Mouse (Mus musculus) urinary bladder, postnatal 14 days (tissue): ENCODE results near the gene Spryd7.
"Not testable (repeated sequence)": the region's sequence is repeated elsewhere in the genome, so short reads cannot be mapped to it uniquely, and the experiment has no call there.

Experiments
- DNase-seq: peaks from one replicate; pipeline ENCODE4 v3.0.0; 2021; ENCODE audit warnings: low spot score

Gene Spryd7

DNA sequence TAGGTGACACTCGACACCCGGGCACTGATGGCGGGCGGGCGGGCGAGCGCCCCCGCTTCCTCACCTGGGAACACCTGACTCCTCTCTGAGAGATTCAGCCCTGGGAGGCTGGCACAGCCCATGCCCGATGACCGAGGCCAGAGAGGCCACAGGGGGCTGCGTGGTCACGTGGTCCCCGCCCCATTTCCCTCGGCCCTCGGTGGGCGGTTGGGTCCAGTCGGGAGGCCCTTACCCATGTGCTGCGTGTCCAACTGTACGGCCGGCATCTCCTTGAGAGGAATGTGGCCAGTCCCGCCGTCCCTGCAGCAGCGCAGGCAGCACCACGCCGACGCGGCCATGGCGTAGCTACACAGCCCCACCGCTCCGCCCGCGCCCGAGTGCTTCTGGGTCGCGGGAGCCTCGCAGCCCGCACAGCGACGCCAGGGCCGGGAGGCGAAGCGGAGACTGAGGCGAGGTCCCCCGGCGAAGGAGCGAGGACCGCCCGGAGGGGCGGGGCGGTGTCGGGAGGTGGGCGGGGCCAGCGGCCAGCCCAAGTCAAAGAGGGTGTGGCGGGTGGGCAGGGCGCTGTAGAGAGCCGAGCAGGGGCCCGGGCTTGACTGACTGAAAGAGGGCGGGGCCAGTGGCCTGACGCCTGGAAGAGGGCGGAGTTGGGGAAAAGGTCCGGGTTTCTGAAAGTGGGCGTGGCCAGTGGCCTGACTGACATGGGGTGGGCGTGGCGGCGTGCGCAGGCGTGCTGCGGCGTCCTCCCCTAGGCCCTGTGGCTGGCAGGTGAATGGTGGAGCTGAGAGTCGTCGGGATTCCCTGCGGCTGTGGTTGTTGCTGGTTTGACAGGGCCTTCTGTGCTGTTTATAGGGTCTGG, at the start of gene Spryd7:
TSS of gene Spryd7 (minus strand) at position 598 of the 859 bp plus-strand sequence.
- DNase-seq, result peak; percentile 98

- not testable (repeated sequence) for DNase-seq
These were observed 49.4 kb upstream of the Spryd7 start for GRCm38 (mm10) chr14:61606088-61606487.

GRCm38 (mm10) chr14:61604081-61604480, 47.4 kb upstream of the Spryd7 start:
- no peak for DNase-seq

- DNase-seq, result peak; percentile 29
These were observed 46.5 kb upstream of the Spryd7 start for GRCm38 (mm10) chr14:61603069-61603755.

- no peak for DNase-seq
These were observed 44.7 kb upstream of the Spryd7 start for GRCm38 (mm10) chr14:61601348-61601747.

GRCm38 (mm10) chr14:61599057-61599806, 42.5 kb upstream of the Spryd7 start:
- DNase-seq, result peak; percentile 92

GRCm38 (mm10) chr14:61597968-61598367, 41.3 kb upstream of the Spryd7 start, which contains the start of gene Trim13:
Trim13 (plus strand) TSS chr14:61598247.
- no peak for DNase-seq

DNA sequence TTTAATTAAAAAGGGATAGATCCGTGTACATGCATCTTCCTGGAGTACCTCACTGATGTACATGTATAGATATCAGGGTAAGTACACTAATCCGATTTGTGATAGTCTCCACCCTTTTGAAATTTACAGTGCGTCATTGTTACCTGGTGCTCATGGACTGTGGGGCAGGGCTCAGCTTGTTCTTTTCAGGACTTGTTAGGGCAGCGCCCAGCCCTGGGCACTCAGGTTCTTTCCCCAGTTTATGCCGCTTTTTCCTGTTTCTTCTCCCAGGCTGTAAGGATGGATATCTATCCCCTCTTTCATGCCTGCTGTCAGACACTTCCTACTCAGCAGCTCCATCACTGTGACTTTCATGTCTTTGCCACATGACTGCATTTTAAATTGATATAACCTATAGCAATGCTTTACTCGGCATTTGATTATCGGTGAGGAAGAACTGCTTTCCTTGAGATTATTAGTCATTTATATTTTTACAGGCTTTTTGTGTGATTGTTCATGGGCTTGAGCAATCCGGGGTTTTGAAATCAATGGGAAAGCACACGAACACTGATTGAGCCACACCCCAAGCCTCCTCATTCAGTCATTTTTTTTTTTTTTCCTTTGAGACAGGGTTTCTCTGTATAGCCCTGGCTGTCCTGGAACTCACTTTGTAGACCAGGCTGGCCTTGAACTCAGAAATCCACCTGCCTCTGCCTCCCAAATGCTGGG, 40.2 kb upstream of the Spryd7 start:
- peak; percentile 44 for DNase-seq

DNA sequence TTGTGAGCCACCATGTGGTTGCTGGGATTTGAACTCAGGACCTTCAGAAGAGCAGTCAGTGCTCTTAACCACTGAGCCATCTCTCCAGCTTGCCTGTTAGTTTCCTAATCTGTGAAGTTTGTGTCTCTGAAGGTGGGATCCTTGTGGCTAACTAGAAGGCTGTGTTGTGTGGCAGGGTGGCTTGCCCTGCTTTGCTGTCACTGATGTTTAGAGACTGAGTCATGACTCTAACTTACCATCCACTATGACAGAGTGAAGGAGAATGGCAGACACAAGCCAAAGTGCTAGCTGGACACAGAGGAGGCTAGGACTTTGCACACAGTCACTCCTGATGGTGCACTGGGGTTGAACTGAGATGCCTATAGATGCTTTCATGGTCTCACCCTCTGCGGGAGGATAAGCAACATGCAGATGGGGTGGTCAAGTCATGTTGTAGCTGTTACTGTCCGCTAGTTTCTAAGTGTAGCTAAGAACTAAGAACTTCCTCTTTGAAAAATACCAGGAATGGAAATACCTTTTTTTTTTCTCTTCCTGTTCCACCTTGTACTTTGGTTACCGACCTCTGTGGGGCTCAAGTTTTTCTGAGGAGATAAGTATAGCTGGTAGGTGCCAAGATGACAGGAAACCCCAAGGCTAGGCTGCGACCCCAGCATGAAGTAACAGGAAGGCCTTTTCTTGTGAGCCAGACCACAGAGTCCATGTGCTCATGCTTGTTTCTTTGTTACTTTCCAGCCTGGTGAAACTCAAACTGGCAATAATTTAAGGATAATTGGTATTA, 32.8 kb upstream of the Spryd7 start:
- DNase-seq, result no peak

DNA sequence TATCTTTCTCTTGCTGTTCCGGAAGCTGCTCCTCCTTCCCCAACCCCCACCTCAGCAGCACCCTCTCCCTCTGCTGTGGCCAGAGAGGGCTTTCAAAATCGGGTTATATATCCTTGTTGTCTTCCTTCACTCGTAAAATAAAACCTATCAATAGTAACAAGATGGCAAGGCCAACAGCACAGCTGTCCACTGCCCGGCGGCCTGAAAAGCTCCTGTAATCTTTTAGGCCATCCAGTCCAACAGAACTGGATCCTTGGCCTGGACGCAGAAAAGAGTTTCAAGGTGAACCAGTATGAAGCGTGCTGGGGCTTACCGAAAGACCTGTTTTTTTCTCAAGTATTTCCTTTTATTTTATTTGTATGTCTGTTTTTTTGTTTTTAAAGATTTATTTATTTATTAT, 19.3 kb upstream of the Spryd7 start:
- no peak for DNase-seq

GRCm38 (mm10) chr14:61575066-61575465, 18.4 kb upstream of the Spryd7 start:
- DNase-seq, result no peak

GRCm38 (mm10) chr14:61572131-61572530, 15.4 kb upstream of the Spryd7 start:
- no peak for DNase-seq

- DNase-seq, result peak; percentile 92
These were observed 14.7 kb upstream of the Spryd7 start for GRCm38 (mm10) chr14:61571366-61571765.

- DNase-seq, result no peak
These were observed 12.7 kb upstream of the Spryd7 start for GRCm38 (mm10) chr14:61569344-61569743.

DNA sequence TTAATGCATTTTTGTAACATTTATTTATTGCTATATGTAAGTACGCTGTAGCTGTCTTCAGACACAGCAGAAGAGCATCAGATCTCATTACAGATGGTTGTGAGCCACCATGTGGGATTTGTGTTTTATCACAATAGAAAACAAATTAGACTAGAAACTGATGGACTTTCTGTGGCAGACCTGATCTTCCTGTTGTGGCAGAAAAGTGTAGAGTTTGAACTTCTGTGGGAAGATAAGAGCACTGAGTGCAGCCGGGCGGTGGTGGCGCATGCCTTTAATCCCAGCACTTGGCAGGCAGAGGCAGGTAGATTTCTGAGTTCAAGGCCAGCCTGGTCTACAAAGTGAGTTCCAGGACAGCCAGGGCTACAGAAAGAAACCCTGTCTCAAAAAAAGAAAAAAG, 9.5 kb upstream of the Spryd7 start:
- not testable (repeated sequence) for DNase-seq

DNA sequence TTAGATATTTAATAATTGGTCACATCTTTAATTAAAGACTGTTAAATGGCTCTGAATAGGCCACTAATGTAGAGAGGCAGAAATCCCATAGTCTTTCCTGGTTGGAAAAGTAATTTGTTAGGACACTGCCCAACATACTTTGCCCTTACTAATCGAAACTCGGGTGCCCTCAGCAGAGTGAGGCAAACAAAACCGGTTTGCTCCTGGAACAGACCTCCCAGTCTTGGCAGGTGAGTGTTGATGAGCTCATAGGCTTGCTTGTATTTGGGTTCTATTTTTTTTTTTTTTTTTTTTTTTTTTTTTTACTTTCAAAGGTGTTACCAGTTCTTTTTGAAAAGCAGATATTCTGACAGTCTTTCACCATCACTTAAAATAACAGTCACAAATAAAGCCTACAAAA, 3.2 kb upstream of the Spryd7 start:
- DNase-seq, result peak; percentile 55

GRCm38 (mm10) chr14:61558901-61559300, 2.2 kb upstream of the Spryd7 start:
- DNase-seq, result peak; percentile 11

- no peak for DNase-seq
These were observed 776 bp downstream of the Spryd7 start for GRCm38 (mm10) chr14:61555931-61556288.

DNA sequence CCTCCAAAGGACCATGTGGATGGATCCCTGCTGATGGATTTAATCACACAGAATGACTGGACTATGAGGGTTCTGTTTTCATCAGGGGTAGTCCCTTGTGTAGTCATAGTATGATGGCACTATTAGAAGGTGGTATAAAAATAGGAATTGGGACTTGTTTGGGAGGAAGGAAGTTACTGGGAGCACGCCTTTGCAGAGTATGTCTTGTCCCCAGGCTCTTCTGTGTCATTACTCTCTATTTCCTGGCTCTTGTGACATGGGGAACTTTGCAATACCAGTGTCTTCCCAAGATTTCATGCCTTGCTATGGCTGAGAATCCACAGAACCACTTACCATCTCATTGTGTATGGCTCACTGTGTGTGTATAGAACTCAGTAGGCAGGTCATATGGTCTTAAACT, 8.1 kb downstream of the Spryd7 start:
- no peak for DNase-seq

DNA sequence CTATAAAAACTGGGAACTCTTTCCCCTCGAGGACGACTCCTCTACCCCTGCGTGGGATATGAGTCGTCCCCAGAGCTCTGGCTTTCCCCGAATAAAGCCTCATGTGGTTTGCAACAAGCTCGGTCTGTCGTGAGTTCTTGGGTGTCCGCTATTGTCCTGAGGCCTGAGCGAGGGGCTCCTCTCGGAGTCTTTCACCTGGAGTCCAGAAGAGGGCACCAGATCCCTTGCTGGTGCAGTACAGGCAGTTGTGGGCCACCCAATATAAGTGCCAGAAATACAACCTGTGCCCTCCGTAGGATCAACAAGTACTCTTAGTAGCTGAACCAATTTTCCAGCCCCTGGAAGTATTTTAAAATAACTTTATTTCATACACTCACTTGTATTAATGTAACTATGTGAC, 18.9 kb downstream of the Spryd7 start:
- not testable (repeated sequence) for DNase-seq

DNA sequence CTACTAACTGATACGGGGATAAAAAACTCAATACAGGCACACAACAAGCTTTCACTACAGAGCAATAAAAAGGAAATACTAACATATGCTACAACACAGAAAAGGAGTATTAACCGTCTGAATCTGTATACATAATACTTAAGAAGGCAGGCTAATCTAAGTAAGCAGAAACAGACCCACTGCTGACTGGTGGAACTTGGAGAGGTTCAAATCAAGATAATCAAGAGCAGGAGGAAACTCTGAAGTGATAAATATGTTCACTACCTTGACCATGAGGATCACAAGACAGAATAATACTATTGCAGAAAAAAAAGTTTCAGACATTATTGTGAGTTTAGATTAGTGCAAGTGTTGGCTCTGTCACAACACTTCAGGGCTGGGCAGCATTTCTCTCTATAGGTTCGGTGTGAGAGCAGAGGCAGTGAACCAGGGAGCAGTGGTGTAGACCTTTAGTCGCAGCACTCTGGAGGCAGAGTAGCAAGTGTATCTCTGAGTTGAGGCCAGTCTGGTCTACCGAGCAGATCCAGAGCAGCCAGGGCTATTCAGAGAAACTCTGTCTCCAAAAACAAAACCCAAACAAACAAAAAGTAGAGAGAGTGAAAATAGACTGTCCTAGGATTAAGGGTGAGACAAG, 19.9 kb downstream of the Spryd7 start:
- DNase-seq, result no peak
